Mouse (Mus musculus) ZHBTc4 (cell line): ENCODE results near the gene Lmcd1.

Source experiments
- DNase-seq: peaks from one replicate; pipeline ENCODE4 v3.0.0-alpha.2; 2011; ENCODE audit warnings: low read depth, low spot score

Gene Lmcd1

DNA sequence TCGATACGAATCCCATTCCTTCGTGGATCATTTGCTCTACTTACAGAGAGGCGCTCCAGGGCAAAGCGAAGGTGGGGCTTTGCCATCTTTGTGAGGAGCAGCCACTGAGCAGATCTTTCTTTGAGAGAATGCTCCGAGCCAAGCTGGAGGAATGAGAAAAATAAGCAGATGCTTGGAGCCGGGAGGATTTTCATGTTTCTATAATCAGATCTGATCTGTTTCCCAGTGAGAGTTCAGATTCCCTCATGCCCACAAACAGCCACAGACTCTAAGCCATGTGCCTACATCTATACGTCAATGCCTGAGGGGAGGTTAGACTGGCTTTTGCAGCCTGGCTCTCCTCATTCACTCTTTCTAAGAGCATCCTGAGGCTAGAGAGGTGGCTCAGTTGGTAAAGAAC, 87.1 kb downstream of the Lmcd1 start:
- DNase-seq, result no peak

DNA sequence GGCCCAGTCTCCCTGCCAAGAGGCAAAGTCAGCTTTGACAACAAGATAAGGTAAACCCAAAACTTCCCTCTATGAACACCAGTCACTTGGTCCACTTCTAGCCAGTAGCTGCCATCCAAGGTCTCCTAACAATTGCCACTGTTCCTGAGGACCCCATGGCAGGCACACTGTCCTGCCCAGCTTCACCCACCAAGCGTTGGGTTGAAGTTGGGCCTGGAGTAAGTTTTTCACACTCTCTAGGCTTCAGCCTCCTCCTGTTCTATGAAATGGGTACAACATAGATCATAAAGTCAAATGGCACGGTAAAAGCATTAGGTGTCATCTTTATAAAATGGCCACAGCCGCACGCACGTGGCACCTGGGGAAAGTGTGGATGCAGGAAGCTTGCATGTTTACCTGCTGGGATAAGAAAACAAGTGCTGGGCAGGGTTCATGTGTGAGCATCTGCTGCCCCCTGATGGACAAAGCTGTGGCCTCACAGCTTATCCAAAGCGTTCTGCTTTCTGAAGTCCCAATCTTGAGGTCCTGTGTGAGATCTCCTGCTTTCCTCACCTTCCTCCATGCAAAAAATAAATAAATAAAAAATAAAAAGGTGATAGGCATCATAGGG, 88.9 kb downstream of the Lmcd1 start:
- peak; percentile 83 for DNase-seq

DNA sequence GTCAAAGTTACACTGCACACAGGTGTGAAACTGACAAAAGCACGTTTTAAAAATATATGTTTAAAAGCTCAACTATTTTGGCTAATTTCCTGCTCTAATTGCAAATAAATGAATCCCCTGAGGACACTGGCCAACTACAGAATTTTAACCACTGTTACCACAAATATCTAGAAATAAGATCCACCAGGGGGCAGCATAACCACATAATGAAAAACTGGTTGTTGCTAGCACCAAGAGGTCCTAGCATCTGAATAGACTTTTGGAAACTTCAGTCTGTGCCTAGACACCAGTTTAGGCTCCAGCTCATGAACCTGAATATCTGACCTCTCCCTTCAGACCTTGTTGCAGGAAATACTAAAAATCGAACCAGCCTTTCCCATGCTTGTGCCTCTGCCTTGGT, 91.0 kb downstream of the Lmcd1 start:
- DNase-seq, result peak; percentile 84

DNA sequence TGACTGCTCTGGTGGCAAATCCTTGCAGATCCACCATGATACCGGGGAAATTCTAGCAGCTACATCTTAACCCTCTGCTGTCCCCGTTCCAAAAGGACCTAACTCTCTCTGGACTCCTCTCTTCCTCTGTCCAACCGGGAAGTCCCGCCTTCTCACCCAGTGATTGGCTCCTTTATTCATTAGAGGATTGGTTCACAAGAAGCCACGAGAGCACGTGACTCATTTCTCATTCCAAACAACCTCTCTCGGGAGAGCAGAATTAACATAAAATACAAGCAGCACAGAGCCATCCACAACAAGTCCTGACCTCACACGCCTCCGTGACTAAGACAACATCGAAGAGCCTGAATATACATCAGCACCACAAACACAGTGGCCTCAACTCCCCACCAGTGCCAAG, 91.7 kb downstream of the Lmcd1 start:
- DNase-seq, result peak; percentile 90

DNA sequence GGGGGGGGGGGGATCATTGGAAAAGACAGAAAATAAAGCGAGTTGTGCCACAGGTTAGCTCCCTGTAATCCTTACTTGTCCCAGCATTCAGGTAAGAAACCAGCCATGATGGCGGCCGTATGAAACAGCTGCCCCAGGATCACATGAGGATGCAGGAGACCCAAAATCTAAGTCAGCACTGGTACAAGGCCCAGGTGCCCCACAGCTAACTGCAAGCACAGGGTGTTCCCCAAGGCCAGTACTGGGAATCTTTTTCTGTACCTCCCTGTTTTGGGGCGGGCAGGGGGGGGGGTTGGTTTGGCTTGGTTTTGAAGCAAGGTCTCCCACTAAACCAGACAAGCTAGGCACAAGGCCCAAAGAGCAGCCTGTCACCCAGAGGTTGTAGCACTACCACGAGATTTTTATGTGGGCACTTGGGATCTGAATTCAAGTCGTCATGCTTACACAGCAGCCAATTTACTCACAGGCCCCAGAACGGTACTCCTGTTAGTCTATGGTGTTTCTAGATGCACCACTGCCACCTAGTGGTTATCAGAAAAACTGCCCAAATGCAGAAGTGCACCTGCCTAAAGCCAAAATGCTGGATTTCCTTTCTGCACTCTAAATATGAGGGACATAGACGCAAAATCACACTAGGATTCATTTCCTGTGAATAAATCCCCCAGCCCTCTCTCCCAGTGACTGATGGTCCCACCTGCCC, 100.5 kb downstream of the Lmcd1 start:
- peak; percentile 74 for DNase-seq

DNA sequence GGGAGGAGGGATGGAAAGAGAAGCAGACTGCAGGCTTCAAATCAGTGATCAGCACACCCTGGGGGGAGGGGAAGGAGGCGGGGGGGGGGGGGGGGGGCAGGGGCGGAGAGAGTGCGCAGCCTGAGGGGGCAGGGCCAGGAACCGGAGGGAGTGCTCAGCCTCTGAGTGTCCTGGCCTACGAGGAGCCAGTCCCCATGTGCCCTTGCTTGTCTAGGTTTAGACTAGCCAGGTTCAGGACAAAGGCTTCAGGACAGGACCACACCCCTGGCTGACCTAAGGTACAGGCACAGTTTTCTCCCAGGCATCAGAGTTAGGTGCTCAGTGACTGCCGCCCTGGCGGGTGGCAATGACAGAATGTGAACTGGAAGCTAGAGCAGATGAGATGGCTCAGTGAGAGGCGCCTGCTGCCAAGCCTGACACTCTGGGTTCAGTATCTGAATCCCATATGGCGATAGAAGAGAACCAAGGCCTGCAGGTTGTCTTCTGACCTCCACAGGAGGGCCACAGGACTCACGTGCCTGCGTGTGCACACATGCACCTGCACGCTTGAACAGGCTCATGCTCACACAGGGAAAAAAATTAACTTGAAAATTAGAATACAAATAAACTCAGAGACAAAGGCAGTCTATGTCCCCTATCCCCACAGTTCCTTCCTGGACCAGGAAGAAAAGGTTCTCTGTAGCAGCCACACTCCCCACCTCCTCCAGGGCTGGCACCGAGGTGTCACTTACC, 102.3 kb downstream of the Lmcd1 start:
- DNase-seq, result peak; percentile 18

DNA sequence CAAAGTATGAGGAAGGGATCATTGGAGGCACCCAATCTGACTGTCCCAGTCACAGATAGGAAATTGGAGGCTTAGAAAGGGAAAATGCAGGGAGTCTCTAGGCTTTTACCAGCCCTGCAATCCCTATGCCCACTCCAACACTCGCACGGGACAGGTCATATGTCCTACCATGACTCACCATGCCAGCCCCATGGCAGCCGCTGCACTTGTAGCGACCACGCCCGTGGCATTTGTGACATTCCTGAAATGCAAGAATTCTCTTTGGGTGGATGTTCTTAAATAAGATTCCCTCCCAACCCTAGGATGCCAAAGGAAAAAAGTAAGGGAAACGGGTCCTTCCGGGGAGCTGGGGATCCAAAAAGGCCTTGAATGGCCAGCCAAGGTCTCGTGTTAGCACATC, 105.5 kb downstream of the Lmcd1 start:
- DNase-seq, result peak; percentile 57
